Mouse (Mus musculus) megakaryocyte, adult 5-6 weeks (primary cell): ENCODE results near the gene Dennd1b. TPM values are rescaled to one million over a fixed set of nuclear protein-coding genes. Genes with fewer than 3 reads are reported as not detected.

ENCODE experiments used
- ATAC-seq: 2 replicates; pipeline ENCODE4 v1.8.0; 2016; ENCODE audit warnings: mild to moderate bottlenecking, inconsistent platforms; ENCODE audit not compliant: poor library complexity, severe bottlenecking
- total RNA-seq, 2 experiments: library from RNA; stranded (forward) in 1 of 2; stranded (reverse) in 1 of 2; fragments of 153-499, 151-499 nt in 1 of 2; fragments of 221-1000, 200-1000 nt in 1 of 2; gene quantifications; 2 replicates each; pipeline versions ENCODE4 v1.2.3 to v1.2.4; 2015 to 2017

Gene Dennd1b
- total RNA-seq (2015) (26.2 and 28.1 TPM in 2 replicates), total RNA-seq (2017) (21.0 and 26.8 TPM in 2 replicates)

DNA sequence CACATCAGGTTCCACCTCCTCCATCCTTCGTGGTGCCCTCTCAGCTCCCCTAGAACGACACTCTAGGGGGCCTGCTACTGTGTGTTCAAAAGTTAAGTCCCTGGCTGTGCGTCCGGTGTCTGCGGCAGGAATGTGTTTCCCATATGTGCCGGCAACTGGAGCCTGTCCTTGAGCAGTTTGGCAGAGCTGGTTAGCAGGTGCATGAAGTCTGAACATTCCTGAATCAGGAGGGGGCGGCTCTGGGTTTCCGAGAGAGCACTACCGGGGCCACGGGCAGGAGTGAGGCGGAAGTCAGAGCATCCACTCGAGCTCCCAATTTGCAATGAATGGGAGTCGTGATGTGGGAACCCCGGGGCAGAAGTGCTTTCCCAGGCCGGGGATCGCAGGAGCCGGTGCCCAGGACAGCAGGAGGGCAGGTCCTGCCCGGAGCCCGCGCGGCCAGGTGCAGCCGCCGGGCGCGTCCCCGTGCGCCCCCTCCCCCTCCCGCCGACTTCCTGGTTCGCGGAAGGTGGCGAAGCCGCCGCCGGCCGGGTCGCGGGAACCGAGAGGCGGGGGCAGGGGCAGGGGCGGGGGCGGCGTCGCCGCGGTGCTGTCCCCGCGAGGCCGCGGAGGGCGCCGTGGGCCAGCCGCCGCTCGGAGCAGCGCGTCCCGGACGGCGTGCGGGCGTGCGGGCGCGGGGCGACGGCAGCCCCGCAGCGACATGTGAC is at the start of gene Dennd1b:
Dennd1b (plus strand) TSS at position 275 of the 707 bp plus-strand sequence.
- ATAC-seq: peak; percentile 61

DNA sequence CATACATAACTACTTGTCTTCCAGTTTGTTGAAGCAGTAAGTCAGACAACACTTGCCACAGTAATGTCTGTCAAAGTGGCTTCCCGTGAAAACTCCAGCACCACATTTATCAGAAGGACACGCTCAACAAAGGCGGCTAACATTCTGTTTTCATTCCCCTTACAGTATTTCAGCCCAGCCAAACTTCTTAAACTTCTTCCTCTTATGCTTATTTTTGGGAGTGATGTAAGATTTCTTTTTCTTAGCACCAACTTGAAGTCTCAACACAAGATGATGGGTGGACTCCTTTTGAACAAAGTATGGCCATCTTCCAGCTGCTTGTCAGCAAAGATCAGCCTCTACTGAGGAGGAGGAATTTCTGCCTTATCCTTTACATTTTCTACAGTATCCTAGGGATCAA is 47.6 kb upstream of the Dennd1b start:
- no peak for ATAC-seq

GRCm38 (mm10) chr1:138919601-138920000 is 43.6 kb upstream of the Dennd1b start:
- no peak for ATAC-seq

DNA sequence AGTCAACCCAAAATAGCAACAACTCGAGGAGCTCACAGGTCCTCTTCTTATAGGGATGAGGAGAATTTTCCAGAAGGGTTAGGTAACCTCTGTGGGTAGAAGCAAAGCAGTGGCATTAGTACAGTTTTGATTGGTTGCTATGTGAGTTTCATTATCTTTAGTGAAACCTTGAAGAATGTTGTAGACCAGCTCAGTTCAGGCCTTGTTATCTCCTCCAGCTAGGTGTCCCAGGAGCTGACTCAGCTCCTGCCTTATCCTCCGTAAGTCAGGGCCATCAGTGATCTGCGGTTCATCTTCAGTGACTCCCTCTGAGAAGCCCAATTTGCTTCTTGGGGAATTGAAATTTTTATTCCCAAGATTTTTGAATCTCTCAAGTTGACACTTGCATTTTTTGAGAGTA is 43.2 kb upstream of the Dennd1b start:
- ATAC-seq: no peak

GRCm38 (mm10) chr1:138920799-138921198 is 42.4 kb upstream of the Dennd1b start:
- peak; percentile 22; the same call in 1 of the 2 replicates for ATAC-seq

DNA sequence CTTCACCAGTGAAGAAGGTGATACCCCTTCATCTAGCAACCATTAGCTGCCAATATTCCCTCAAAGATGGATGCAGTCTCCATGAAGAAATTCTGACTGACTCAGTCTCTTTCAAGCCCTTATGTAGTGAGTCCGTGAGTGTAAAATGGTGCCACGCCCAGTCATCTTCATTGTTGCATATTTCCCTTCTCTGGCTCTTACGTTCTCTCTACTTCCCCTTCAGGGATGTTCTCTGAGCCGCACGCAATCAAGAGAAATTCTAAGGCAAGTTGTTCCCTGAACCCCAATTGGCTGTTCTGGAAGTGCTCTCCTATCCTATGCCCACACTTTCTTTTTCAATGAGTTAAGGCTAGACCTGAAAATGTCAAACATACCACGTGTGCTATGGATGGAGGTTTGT is 40.3 kb upstream of the Dennd1b start:
- ATAC-seq: peak; percentile 92

GRCm38 (mm10) chr1:138924282-138924681 is 39.0 kb upstream of the Dennd1b start:
- ATAC-seq: 0 out of 2 replicates have a peak, but pooled peaks have one; percentile 11

GRCm38 (mm10) chr1:138928671-138929483 is 34.4 kb upstream of the Dennd1b start:
- ATAC-seq: peak; percentile 21; the same call in 1 of the 2 replicates

DNA sequence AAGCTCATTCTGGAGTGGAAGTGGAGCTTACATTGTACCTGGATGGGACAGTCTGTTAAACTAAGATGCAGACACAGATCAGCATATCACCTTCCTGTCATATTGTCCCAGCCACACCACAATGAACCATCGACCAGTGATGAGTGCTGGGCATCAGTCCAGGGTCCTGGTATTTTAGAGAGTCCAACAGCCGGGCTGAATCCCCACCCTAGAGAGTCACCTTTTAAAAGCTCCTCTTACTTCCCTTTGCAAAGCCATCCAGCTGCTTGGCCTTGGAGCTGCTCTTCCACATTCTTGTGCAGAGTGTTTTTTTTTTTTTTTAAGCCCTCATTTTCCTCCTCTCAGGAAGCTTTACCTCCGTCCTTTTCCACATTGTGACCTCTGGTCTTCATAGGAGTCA is 33.2 kb upstream of the Dennd1b start:
- ATAC-seq: no peak

DNA sequence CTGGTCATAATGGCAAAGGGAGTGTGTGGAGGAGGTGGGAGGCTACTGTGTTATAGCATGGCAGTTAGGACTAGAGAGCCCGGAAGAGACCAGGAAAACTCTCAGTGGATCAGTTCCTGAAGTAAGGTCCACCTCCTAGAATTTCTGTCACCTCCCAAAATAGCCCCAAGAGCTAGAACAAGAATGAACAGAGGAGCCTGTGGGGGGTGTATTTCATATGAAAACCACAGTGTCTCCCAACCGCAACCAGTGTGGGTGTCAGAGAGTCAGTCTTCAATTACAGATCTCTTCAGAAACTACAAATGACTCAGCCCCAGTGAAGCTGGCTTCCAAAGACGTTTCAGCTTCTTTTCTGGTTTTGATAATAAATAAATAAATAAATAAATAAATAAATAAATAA is 32.4 kb upstream of the Dennd1b start:
- no peak for ATAC-seq

DNA sequence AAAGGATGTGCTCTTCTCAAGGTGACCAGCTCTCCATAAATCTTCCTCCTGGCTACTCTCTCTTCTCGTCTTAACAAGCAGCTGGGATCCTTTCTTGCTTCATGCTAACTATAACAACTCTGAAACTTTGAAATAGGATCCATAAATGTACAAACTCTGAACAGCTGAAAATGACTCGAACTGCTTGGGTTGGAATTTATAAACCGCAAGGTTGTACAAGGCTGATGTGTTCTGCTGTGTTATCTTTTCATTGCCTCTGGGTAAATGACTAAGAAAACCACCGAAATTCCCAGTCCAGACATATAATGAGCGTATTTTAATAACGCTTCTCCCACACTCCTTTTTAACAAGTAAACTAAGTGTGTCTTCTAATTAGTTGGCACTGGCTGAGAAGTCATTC is 27.1 kb upstream of the Dennd1b start:
- no peak for ATAC-seq

GRCm38 (mm10) chr1:138937686-138938370 is 25.4 kb upstream of the Dennd1b start:
- ATAC-seq: no peak

DNA sequence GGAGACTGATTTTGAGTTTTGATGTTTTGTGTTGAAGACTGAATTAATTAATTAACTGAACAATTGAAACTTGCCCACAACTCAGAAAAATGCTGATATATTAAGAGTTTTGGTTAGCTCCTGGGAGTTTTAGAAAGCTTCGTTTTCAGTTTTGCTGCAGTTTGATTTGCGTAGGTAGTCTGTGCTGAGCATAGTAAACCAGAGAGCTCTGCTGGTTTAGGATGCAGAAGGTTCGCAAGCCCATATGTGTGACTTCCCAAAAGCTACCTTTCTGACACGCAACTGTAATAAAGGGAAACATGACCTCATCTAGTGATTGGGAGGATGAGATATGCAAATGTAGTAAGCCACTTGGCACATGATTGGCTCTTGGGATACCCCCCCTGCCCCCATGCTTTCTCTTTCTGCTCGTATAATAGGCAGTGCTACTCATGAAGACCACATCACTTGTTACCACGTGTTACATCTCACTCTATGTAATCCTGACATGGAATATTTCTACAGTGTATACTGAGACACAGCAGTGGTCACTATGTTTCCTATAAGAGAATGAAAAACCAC is 23.6 kb upstream of the Dennd1b start:
- ATAC-seq: peak; percentile 60

DNA sequence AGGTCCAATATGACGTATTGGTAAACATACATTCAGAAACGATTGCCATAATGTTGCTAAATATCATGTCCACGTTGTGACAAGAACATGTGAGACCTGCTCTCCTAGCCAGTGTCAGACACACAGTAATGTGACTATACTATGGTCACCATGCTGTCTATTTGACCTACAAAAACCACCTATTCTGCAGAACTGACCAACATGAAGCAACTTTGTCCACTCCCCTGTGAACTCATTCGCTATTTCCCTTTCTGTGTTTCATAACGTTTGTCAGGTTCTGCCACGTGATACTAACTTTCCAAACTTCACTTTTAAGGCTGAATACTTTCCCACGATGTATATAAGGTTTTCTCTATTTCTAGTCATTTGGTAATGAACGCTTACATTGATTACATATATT is 22.8 kb upstream of the Dennd1b start:
- peak; percentile 92 for ATAC-seq

DNA sequence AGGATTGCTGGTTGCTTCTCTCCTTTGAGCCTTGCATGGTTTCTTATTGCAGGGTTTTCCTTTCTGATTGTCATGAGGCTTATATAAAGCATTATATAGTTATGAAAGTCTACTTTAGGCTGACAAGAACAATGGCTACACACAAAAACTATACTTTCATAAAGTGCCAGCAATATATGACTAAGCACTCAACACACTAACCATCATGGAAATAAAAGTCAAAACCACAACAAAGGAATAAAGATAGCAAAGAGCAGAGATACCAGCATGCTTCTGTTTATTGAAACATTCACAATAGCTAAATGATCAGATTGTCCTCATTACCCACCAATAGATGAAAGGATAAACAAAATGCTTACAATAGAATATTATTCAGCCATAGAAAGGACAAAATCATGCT is 11.1 kb upstream of the Dennd1b start:
- no peak for ATAC-seq

DNA sequence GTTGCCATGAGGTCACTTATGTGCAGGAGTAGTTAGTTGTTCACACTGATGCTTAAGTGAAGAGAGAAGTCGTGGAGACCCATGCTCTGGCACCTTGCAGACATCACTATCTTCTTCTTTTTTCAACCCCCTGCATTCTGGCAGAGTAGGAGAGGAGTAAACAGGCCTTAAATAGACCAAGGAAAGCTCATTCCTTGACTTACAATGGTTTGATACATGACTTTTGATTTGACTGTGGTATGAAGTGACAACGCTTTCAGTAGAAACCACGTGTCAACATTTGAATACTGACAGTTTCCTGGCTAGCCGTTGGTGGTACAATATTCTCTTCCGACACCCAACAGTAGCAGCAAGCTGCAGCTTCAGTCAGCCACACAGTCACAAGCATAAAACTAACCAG is 8.3 kb upstream of the Dennd1b start:
- ATAC-seq: no peak

DNA sequence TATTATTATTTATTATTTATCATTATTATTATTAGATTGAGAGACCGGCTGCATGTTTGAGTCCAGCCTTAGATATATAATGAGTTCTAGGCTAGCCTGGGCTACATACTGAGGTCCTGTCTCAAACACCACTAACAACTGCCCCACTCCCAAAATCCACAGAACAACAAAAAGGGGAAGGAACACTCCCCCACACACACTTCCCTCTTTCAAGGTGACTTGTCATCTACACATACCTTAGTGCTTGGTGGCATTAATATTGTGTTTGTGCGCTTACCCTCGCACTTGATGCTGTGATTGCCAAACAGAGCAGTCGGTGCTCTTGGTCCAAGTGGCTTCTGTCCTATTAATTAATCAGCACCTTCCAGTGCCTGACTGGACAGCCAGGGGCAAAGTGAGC is 7.8 kb upstream of the Dennd1b start:
- peak; percentile 89 for ATAC-seq

DNA sequence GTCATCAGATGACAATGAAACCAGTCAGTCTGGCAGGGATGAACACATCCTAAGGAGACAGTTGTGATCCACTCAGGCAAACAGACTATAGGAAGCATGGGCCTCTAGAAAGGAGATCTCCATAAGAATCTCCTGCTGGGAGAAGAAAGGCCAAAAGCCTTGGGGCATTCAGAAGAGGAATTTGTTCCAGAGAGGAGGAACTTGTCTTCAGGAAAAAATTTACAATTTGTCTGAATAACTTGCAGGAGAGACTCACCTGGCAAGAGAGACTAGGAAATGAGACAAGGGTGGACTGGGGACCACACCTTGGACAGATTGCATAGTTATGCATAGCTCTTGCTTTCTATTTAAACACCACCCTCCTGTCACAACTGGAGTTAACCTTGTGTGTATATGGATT is 6.7 kb upstream of the Dennd1b start:
- ATAC-seq: no peak

DNA sequence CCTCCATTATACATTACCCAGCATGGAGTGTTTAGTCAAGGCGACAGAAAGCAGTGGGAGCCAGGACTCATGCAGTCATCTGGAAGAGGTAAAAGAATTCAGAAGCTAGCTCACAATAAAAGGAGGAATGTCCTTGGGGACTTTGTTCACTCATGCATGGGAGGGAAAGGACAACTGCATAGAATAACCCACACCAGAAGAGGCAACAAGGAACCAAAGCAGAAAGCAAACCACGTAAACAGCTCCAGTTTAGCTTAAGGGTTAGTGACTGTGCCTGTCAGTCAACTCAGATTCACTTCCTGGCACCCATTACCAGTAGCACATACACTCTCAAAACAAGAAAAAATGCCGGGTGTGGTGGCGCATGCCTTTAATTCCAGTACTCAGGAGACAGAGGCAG is 6.1 kb upstream of the Dennd1b start:
- no peak for ATAC-seq

GRCm38 (mm10) chr1:138958863-138959262 is 4.4 kb upstream of the Dennd1b start:
- no peak for ATAC-seq

DNA sequence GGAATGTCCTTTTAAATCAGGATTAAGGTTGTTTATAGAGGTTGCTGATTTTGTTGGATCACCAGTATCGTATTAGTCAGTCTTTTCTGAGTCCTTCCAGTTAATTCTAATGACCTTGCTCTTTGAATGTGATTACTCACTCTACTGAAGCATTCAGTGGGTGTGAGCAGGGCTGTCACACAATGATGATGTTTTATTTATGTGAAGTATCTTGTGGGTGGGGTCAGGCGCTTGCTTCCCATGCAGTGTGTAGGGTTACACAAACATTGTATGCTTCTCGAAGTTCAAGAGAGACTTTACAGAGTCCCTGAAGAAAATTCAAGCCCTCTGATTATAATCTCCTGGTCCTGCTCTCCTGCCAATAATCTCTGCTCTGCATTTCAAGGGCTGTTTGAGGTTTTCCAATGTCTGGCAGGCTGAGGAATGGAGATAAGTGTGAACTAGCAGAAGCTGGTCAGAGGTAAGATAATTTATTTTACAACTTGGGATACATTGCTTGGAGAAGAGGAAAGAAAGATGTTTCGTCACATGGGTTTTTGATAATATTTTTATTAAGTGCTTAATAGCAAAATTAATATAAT is 3.2 kb upstream of the Dennd1b start:
- ATAC-seq: no peak
